Mouse (Mus musculus) cerebellum, adult 2 months (tissue): ENCODE data around the gene Mybpc2.

Experiments used
- CTCF ChIP-seq: fragments of 200-500 bp; IDR thresholded peaks from 2 replicates; pipeline ENCODE4 v1.5.1; 2011; ENCODE audit warnings: low read depth, mild to moderate bottlenecking, control low read depth, low read length, moderate library complexity, borderline replicate concordance; ENCODE audit not compliant: insufficient read depth
- POLR2A ChIP-seq: fragments of 200-500 bp; IDR thresholded peaks from 2 replicates; pipeline ENCODE4 v1.6.1; 2011; ENCODE audit warnings: low read length, control low read depth, borderline replicate concordance; ENCODE audit not compliant: insufficient read depth

GRCm38 (mm10) chr7:44547725-44548124 lies 23.3 kb upstream of the Mybpc2 start:
- TF ChIP-seq POLR2A = no peak
- no peak for TF ChIP-seq CTCF
